Mouse (Mus musculus) activated CD4-positive, CD25-positive, alpha-beta regulatory T cell (primary cell): ENCODE data around the gene Ly6c2. TPM values are rescaled to one million over a fixed set of nuclear protein-coding genes. Genes with fewer than 3 reads are reported as not detected.

Experiments used
- polyA plus RNA-seq, 2 experiments: library from polyadenylated mRNA; unstranded; fragments of 100-300 nt; shearing (Covaris generic); gene quantifications; one replicate each; pipeline ENCODE4 v1.2.1; 2017

Gene Ly6c2
- 10 to 100 TPM; 24.8 to 30.2 TPM for polyA plus RNA-seq

DNA sequence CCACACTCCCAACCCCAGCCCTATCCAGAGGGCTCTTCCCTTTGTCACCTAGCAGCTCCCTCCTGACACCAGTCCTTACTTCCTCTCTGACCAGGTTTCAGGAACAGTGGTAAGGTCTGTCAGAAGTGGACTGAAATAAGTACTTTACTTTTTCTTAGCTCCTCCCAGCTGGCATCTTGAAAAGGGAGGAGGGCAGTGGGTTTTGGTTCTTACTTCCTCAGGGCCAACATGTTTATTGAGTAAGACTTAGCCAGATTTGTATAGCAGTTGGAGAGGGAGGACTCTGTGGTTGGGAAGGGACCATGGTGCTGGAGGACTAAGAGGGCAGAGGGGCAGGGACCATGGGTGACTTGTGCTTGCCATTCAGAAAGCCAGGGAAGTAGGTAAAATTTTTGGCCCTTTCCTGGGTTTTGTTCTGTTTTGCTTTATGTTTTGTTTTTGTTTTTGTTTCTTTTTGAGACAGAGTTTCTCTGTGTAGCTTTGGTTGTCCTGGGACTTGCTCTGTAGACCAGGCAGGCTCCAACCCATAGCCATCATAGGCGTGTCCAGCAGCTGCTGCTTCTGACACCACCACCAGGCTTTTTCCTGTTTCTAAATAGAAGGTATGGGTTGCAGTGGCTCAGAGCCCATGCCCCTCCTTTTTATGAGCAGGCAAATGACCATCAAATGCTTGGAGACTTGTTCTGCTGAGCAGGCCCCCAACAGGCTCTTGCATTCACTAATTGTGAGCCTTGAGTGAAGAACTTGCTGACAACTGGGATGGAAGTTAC lies at the start of gene Ly6c2:
Gene Ly6c2, minus strand, starts transcription at position 110 of the 770 bp plus-strand sequence.

DNA sequence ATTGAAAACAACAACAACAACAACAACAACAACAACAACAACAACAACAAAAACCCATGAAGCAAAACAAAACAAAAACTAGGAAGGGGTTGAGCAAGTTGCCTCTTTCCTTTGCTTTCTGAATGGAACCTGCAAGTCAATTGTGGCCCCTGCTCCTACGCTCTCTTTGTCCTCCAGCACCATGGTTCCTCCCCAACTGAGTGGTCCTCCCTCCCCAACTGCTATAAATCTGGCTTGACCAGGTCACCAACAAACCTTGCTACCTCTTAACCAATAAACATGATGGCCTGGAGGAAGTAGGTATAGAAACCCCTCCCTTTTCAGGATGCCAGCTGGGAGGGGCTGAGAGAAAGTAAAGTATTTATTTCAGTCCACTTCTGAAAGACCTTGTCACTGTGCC lies 43.2 kb upstream of the Ly6c2 start, which contains the start of gene Ly6g:
Gene Ly6g, plus strand, starts transcription at position 301 of the 400 bp plus-strand sequence.

Other genes with a start within 250 kb of the Ly6c2 start
- gene 2010109I03Rik, start 214.9 kb downstream of the Ly6c2 start, polyA plus RNA-seq = 1 to 10 TPM; 1.1 TPM
- gene Ly6i, start 128.5 kb downstream of the Ly6c2 start, polyA plus RNA-seq = 1 to 10 TPM; 1.0 to 2.5 TPM
- 1,000 to 10,000 TPM in 1 of 2 experiments, 100 to 1,000 TPM in 1; 865 to 2,179 TPM for gene Ly6a, start 113.9 kb downstream of the Ly6c2 start, polyA plus RNA-seq
- 100 to 1,000 TPM in 1 of 2 experiments, 10 to 100 TPM in 1; 57.2 to 158 TPM for gene Ly6c1, start 63.1 kb downstream of the Ly6c2 start, polyA plus RNA-seq
- 1 to 10 TPM in 1 of 2 experiments, not detected in 1; 1.4 TPM for gene Ly6g, start 43.3 kb upstream of the Ly6c2 start, polyA plus RNA-seq
- gene BC025446, start 104.4 kb upstream of the Ly6c2 start, polyA plus RNA-seq = not detected
- gene Ly6f, start 156.5 kb upstream of the Ly6c2 start, polyA plus RNA-seq = under 1 TPM in 1 of 2 experiments, not detected in 1; 0.20 TPM